Mouse (Mus musculus): Measurements from ENCODE around the gene Agbl5.

DNA sequence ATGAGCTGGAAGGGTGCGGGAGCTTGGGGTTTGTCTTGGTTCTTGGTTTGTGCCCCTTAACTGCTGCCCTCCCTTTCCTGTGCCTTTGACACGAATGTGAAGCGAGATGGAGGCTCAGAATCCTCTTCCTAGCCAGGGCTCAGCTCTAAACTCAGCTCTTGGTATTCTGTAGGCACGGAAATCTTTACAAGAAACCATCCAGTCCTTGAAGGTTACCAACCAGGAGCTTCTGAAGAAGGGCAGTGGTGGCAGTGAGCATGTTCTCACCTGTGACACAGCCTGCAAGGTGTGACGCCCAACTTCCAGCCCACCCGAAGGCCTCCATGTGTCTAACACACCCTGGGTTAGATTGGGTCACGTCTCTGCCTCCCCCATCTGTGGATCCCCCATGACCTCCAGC lies 14.1 kb upstream of the Agbl5 start:
- no peak for TF ChIP-seq CTCF (IDR thresholded peaks at IDR 0.05; ENCODE audit: low read depth)
- no peak for TF ChIP-seq EP300 (IDR thresholded peaks at IDR 0.05; ENCODE audit: low read depth)
